Mouse (Mus musculus) induced T-regulatory cell, adult 2 months (primary cell): ENCODE data around the gene Adamts17.
A peak's percentile ranks its signal among the peaks of the same experiment; 100 is the strongest.

Experiments used
- DNase-seq: peaks from one replicate; pipeline ENCODE4 v3.0.0-alpha.2; 2012; ENCODE audit warnings: low read depth

The Adamts17 gene

DNA sequence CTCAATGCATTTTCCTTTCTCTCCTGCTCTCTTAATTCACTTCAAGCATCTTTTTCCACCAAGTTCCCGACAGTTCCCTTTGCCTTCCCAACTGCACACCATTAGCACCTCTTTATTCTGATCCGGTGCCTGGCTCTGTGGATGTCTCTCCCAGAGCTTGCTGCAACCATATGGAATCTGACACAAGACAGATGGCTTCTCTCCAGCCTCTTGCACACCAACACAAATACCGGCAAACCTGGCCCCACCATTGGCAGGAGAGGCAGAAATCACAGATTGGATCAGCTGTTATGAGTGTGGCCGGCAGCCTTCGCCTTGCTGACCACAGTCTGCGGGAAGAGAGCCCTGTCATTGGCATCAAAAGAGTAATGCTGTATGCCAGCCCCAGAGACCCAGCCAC is 248.2 kb downstream of the Adamts17 start:
- DNase-seq, result no peak

DNA sequence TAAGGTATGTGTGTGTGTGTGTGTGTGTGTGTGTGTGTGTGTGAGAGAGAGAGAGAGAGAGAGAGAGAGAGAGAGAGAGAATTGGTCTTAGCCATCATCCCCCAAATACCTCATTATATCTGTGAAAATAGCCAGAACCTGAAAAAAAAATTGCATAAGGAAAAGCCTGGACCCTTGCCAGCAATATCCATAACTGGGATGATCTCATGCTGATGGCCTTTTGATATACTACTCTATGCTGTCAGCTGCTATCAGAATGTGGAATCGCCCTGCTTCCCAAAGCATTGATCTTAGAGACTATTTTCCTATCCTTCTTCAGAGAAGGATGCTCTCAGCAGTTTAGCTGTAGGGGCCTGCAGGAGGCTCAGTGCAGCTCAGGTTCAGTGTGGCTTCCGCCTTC is 257.6 kb downstream of the Adamts17 start:
- no peak for DNase-seq

DNA sequence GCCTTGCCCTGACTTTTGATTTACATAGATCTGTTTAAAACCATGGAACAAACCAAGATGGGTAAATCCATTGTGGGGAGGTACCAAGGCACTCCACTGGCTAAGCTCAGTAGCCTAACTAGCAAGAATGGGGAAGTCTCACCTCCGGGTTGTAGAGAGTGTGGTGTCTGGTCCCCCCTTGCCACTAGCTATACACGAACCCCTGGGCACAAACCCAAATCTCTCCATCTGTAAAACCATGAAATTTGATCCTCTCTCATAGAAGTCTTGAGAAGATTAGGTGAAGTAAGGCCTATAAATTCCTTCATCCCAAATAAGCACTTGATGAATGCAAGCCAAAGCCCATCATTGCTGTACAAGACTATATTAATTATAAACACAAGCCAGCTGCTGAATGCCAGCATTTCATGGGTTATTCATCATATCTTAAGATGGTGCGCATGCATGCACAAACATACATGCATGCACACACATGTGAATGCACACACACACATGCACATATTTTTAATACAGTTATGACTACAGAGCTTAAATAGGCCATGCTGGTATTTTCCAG is 262.0 kb downstream of the Adamts17 start:
- DNase-seq, result no peak

DNA sequence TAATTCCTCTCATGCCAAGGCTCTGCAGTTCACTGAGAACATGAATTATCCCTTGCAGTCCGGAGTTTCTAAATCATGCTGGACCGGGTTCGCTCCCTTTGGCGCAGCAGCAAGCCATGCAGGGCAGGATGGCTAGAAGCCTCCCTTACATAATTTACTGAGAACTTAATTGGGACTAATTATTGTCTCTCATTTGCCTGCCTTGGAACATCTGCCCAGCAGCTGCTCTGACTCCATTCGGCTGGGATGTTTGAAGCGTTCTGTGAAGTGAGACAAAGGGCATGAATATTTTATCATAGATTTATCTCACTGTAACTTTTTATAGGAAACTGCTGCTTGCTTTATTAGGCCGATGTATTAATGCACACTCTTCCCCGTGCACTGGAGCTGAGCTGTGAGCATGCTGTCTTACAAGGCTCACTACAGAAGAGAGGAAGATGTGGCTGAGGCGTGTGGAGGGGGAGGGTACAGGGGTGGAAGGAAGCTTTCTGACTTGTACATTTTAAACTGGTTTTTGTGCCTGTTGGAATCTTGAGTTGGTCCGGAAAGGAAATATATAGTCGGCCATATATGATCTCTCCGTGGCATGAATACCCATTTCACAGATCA is 271.1 kb downstream of the Adamts17 start:
- DNase-seq, result no peak

DNA sequence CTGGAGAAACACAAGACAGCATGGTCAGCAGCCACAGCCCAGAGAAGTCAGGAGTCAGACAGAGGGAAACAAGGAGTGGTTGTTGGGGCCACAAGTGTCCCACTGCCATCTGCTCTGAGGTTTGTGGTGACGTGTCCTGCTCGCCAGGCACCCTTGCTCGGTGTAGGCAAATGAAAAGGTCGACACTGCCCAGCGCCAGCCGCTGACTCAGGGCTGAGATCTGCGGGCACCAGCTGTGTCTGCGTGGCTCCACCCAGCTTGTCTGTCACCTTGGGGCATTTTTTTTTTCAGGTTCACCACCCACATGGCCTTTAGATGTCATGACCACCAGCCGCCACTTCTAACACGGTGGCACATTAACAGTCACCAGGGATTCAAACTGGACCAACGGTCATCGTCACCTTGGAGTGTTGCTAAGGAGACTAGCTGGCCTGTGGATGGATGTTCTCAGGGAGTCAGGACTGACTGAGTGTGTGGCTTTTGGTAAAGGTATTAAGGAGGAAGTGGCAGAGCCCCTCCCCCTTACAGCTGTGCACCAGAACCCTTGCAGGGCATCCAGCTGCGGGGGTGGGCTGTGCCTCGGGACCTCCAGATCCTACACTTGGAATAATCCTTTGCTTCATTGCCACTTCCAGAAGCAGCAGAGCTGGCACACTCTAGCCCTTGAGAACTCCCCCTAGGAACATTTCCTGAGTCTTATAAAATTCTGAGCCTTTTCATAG is 273.1 kb downstream of the Adamts17 start:
- DNase-seq, result no peak

DNA sequence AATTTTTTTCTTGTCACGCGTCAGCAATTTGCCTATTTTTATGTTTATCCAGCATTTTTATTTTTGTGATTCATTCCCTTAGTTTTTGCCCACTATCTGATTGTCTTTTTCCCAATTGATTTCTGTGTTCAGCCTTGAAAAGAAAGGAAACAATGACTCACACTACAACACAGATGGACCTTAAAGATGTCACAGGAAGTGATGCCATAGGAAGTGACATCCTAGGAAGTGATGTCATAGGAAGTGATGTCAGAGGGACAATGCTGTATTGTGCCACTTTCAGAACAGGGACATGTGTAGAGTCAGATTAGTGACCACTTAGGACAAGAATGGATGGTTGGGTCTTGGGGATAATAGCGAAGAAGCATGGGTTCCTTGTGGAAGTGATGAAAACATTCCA is 274.5 kb downstream of the Adamts17 start:
- DNase-seq, result peak; percentile 11

DNA sequence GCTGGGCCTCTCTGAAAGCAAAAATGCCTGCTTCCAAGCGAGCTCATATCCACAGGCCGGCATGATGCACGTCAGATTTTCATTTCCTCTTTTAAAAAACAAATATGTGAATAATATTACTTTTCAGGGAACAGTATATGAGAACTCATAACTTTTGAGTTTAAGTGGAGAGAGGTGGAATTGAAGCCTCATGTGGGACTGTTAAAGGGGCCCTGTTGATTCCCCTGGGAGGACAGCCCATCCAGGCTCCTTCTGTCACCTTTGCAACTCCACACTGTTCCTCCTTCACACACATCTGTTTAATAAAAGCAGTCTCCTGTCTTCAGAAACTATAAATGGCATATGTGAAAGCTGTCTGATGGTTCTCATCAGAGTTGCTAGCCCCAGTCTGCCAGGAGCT is 275.5 kb downstream of the Adamts17 start:
- DNase-seq, result no peak

DNA sequence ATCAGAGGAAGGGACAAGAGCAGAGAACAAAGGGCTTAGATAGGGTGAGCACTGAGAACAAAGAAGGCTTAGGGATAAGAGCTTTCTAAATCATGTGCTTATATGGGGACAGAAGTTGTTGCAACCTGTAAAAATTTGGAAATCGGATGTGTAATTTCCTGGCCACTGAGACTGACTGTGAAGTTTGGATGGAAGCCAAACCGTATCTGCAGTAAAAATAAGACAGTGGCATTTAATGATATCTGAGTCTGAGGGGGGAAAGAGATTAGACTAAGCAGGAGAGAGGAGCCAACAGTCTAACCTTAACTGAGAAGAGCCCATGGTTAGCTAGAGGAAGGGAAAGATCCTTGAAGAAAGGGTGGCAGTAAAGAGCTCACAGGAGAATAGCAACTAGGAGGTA is 295.6 kb downstream of the Adamts17 start:
- no peak for DNase-seq

DNA sequence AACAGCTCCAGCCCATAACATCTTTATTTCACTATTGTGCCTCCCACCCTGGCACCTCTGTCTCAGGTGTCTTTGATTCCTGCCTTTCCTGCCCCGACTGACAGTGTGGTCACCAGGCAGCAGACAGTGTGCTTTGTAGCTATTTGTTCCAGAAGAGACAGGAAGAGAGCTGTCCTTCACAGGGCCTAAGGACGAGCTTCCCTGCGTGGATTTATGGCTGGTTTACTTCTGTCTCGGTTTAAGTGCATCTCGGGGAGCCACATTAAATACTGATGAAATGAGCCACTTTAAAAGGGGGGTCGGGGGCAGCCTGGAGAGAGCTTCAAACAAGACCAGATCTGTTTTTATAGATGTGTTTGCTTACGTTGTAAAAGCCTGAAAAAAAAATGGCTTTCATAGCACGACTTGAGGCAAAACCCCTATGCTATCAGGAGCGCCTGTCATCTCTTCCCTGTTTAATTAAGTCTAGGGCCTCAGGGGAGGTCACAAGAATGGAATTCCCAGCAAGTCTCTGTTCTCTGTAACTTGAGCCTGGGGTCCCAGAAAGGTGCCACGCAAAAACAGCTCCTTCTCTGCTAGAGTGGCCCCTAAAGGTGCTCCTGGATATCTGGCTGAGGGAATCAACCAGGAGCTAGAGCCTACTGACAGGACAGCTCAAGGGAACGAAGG is 302.9 kb downstream of the Adamts17 start:
- DNase-seq, result no peak

DNA sequence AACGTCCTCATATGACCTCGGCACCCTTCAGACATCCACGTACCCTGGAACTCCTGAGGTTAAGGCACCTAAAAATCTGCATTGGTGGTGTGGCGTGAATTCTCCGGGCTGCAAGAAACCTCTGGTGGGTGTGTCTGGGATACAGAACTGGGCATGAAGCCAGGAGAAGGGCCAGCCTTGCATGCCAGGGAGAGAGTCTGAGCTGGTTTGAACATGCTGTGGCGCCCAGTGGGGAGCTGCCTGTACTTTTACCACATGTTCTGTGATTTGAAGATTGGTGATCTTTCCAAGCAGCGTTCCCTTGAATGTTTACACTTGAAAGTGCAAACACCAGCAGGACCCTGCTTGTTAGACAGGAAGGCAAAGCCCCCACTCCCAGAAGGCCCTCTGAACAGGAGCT is 306.2 kb downstream of the Adamts17 start:
- DNase-seq, result no peak

DNA sequence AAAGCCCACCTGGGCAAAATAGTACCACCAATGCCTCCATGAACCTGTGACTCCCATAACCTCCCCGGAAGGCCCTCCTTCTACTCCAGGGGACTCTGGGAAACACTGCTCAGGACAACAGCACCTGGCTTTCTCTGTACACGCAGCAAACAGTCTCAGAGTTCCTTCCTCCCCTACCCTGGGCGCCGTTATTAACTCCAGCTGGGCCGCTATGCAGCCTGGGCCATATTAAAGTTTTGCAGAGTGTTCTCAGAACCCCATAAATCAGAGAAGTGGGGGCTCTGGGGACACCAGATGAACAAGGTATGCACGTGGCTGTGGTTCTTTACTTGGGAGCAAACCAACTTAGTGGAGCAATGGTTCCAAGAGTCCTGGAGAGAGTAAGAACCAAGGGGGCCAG is 306.6 kb downstream of the Adamts17 start:
- DNase-seq, result no peak

DNA sequence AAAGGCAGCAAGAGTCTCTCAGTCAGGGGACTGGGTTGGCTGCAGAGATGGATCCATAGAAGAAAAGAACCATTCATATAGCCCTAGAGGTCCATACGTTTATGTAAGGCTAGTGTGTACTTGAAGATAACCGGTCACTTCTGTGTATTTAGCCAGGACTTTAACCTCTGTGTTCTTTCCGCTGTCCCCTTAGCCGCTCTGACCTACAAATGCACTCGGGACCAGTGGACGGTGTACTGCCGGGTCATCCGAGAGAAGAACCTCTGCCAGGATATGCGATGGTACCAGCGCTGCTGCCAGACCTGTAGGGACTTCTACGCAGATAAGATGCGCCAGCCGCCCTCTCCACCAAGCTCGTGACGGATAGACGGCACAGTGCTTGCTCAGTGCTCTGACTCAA is 310.2 kb downstream of the Adamts17 start:
- no peak for DNase-seq

DNA sequence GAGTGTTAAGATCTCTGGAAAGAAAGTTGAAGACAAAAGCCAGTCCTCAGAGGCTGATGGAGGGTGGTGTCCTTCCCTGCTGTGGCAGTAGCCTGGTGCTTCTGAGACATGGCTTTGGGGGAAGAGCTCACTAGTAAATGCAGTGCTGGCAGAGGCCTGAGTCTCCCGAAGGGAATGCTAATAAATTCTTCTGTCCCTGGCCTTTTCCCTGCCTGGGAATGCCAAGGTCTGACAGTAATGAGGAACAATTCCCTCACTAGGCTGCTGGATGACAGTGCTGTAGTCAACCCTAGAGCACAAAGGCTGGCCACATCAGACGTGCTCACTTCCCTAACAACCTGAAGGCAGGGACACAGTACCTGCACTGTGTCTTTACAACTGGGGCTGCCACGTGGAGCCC is 313.1 kb downstream of the Adamts17 start:
- DNase-seq, result no peak

DNA sequence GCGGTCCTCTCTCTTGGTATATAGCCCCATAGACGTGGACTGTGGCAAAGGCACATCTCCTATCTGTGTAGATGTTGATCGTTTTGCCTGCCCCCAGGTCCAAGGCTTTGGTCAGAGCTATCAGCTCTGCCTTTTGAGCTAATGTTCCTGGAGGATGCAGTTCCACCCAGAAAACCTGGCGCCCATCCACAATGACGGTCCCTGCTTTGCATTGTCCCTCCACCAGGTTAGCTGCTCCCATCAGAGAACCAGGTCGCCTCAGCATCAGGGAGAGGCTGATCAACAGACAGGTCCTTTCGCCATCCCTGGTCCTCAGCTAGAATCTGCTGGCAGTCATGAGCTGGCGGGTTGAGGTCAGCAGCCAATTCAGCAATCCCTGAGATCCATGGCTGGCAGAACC is 322.6 kb downstream of the Adamts17 start:
- DNase-seq, result no peak

DNA sequence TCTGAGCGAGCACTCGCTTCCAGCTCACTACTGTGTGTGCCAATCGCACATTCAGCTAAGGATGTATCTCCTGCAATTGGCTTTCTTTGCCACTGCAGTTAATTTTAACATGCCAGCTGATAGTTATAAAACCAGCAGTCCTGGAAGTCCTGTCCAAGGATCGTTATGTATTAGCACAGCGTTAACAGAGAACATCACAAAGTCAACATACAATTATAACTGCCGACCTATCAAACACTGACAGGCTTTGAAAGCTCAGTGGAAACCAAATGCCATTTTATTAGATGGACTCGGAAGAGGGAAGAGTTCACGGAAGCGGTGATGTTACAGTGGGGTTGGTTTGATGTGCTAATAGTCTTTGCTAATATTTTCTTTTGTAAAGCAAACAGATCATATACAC is 328.8 kb downstream of the Adamts17 start:
- no peak for DNase-seq

DNA sequence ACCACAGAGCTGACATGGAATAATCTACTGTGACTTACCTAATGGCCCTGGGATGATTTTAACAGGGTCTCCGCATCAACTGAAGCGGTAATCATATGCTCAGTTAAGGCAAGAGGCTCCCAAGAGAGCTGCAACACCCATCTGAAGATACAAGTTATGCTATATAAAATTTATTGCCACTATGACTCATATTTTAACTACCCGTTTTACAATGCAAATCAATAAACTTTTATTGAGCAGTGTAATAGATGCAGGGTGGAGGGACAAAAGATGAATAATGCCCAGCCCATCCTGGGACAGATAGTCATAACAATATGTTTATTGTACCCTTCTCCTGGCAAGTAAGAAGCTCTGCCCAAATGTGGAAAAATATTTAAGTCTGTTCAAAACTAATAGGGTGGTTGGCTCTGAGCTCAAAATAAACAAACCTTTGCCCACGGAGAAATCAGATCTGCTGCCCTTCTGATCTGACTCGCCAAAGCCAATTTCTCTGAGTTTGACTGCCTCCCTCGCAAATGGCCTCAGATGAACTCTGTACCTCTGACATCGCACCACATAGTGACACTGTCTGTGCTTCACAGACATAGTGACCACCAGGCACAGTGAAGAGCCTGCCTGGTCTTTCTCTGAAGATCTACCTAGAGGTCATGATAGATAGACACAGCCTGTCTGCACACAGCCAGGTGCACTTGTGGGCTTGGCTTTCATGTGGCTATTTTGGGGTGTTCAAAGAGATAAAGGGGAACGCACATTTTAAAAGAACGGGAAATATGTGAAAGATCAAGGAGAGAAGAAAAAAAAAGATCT is 329.4 kb downstream of the Adamts17 start:
- DNase-seq, result no peak

DNA sequence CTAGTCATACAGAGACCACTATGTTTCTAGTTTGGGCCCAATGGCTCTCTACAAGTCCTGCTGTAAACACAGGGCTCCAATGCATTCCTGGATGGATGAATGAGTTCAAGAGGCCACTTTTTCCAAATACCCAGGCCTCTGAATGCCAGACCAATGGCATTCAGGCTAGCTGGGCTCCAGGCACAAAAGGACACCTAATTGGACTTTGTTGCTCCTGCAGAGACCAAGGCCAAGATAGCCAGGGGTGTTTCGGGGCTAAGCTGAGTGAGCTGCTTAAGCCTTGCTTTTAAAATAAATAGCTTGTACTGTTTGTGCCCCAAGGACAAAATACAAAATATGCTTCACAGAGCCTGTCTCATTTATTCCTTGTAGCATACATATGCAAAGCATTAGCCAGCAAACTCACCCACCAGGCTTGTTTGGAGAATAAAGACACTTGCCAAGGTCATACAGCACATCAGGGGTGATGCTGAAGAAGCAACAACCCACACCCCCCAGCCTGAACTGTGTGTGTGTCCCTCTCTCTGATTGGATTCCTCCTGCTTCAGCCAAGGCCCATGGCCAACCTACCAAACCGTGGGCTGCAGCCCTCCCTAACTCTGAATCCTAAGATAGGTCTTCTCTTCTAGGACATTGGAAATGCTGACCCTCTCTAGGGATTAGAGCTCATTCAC is 334.1 kb downstream of the Adamts17 start:
- no peak for DNase-seq

DNA sequence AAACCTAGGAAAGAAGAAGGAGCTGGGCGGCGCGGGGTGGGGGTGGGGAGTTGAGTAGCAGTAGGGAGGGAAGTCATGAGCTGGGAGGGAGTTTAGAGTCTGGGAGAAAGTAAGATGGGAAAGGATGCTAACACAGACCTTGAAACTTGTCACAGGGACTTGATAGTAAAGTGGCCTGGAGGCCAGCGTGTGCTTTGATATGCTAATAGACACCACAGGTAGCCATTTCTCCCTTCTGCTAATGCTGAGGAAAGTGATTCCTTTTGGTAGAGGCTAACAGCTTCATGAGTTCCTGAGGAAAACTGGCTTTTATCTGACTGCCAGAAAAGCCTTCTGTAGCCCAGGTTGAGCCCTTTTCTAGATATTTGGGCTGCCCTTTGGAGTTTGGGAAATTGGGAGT is 344.3 kb downstream of the Adamts17 start:
- DNase-seq, result no peak

DNA sequence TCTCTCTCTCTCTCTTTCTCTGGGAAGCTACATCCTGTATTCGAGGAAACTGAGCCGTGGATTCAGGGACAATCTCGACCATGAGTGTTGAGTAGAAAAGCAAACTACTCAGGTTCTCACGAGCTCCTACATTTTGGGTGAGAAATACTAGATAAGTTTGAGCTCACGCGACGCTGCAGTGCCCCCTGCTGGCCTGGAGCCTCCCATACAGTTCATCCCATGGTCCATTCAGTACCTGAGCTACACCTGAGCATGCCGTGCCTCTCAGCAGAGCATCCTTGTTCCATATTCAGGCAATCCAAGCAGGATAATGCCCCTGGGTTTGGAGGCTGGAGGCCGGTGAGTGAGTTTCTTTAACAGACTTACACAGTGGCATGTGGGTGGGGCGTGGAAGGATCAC is 359.9 kb downstream of the Adamts17 start:
- DNase-seq, result peak; percentile 57
